Comparison of ENCODE assay signal across 2 mouse cellular contexts in the genomic region with DNA sequence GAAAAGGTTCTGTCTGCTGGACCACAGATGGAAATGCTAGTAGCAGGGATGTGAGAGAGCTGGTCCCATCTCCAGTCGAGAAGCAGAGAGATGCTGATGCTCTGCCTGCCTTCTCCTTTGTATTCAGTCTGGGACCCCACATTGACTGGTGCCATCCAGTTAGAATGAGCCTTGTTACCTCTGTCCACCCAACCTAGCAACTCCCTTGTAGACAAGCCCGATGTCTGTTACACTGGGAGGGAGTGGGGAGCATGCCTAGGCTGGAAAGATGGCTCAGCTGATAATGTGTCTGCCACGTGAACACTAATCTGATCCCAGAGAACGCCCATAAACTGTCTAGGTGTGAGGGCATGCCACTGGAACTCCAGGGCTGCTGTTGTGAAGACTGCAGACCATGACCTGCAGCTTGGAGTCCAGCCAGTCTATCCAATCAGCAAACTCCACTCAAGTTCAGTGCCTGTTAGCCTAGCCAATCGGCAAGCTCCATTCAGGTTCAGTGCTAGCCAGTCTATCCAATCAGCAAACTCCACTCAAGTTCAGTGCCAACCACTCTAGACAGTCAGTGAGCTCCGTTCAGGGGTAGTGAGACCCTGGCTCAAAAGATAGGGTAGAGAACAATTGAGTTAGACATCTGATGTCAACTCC.
TF ChIP-seq lines count a peak whose summit lies in the region.

No protein-coding gene starts in this region.

TF ChIP-seq in MEL, 35 proteins besides CTCF, POLR2A, EP300 and RAD21 (continued from another document):
- TF ChIP-seq GATA1 (IDR thresholded peaks at IDR 0.05; ENCODE audit: low read depth, low read length): peak; percentile 25; the same call in 1 of the 2 replicates
- TF ChIP-seq CHD2 (IDR thresholded peaks at IDR 0.05; ENCODE audit: low read length): peak; percentile 13; the same call in 1 of the 2 replicates
- TF ChIP-seq MXI1 (IDR thresholded peaks at IDR 0.05; ENCODE audit: low read depth, low read length): no peak
- TF ChIP-seq SMC3 (IDR thresholded peaks at IDR 0.05; ENCODE audit: low read depth, low read length): no peak
- peak; percentile 51; the same call in 1 of the 2 replicates for TF ChIP-seq USF1 (IDR thresholded peaks at IDR 0.05; ENCODE audit: low read depth, low read length)

TF ChIP-seq in myocyte, 11 proteins besides CTCF, POLR2A, EP300 and RAD21 (continued from another document):
- TF ChIP-seq USF1 (IDR thresholded peaks at IDR 0.05; ENCODE audit: low read depth) (no peak), TCF12 (IDR thresholded peaks at IDR 0.05; ENCODE audit: insufficient read depth, poor library complexity, severe bottlenecking) (no peak), MYOG (IDR thresholded peaks at IDR 0.05; ENCODE audit: control insufficient read depth in 1 of 3, insufficient read depth in 1 of 3, insufficient read length in 2 of 3, low read depth in 2 of 3) (no peak)
